Mouse (Mus musculus) forebrain, embryonic 12.5 days (tissue): ENCODE data around the gene Fam53b. TPM values are rescaled to one million over a fixed set of nuclear protein-coding genes. Genes with fewer than 3 reads are reported as not detected.
A peak's percentile ranks its signal among the peaks of the same experiment; 100 is the strongest.

Experiments used
- ATAC-seq: fragments of 200-750 bp; cut with Nextera tagmentation; 2 replicates; pipeline ENCODE4 v1.8.0; 2017; ENCODE audit warnings: moderate TSS enrichment; ENCODE audit not compliant: low FRiP score
- H3K27ac ChIP-seq: fragments of 300-500 bp; sonication (generic); 2 replicates; pipeline ENCODE4 v1.5.1; 2016; ENCODE audit warnings: mild to moderate bottlenecking
- H3K27me3 ChIP-seq: fragments of 300-500 bp; sonication (generic); 2 replicates; pipeline ENCODE4 v1.6.1; 2016; ENCODE audit warnings: mild to moderate bottlenecking
- H3K36me3 ChIP-seq: fragments of 300-500 bp; sonication (generic); replicated peaks from 2 replicates; pipeline ENCODE4 v1.6.1; 2016; ENCODE audit warnings: mild to moderate bottlenecking
- H3K4me1 ChIP-seq: fragments of 300-500 bp; sonication (generic); 2 replicates; pipeline ENCODE4 v1.6.1; 2016
- H3K4me2 ChIP-seq: fragments of 300-500 bp; sonication (generic); 2 replicates; pipeline ENCODE4 v1.6.1; 2016; ENCODE audit warnings: mild to moderate bottlenecking, moderate library complexity
- H3K4me3 ChIP-seq: fragments of 300-500 bp; sonication (generic); replicated peaks from 2 replicates; pipeline ENCODE4 v1.5.1; 2016; ENCODE audit warnings: mild to moderate bottlenecking
- H3K9ac ChIP-seq: fragments of 300-500 bp; sonication (generic); 2 replicates; pipeline ENCODE4 v1.6.1; 2016; ENCODE audit warnings: mild to moderate bottlenecking
- H3K9me3 ChIP-seq: fragments of 300-500 bp; sonication (generic); 2 replicates; pipeline ENCODE4 v1.6.1; 2016
- WGBS: fragments of 180-500 bp; shearing (Covaris S2); methylation state at CpG from one replicate; pipeline ENCODE4 v1.1.7; 2016; 5-methylcytosine and 5-hydroxymethylcytosine counted together
- polyA plus RNA-seq: library from polyadenylated mRNA; unstranded; fragments of >200 nt; fragmentation: Nextera tagmentation; extraction: Ambion mirVana; gene quantifications from 2 replicates; pipeline ENCODE4 v1.2.1, GENCODE M21; 2016

Fam53b gene
- 41.7 and 47.7 TPM in 2 replicates for polyA plus RNA-seq

DNA sequence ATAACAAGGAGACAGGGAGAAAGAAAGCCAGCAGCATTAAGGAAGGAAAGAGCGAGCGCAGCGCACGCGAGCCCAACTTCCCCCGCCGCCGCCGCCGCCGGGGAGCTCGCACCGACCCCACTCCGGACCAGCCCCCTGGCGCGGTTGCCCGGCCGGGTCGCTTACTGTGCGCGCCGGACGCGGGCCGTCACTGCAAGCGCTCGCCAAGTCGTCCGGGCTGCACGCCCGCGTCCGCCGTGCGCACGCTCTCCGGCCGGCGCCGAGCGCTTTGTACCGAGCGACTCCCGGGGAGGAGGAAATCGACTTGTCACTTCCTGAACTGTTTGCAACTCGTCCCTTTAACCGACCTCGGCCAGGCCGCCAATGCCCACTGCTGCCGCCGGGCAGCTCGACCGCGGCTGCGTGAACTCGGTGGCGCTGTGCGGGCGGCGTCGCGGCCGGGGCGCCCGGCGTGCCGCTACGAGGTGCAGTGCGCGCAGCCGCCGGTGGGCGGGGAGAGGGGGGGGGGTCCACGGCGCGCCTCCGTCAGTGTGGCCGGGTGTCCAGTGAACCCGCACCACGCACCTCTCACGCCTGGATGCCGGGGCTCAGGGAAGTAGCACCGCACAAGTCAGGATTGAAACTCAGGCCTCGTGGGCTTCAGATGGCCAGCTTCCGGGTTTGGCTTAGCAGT lies at the start of gene Fam53b:
TSS of gene Fam53b (minus strand) at position 471 of the 673 bp plus-strand sequence.
- H3K36me3 ChIP-seq: no peaks in the 10 kb centered on the region
- ATAC-seq: peak; percentile 67
- H3K4me1 ChIP-seq: peaks cover 68% of the 10 kb centered on the region
- no peaks in the 10 kb centered on the region for H3K9me3 ChIP-seq
- no peaks in the 10 kb centered on the region for H3K27me3 ChIP-seq
- H3K9ac ChIP-seq: peak within 1 kb of the TSS; percentile 87
- peak within 1 kb of the TSS; percentile 81 for H3K4me2 ChIP-seq
- peak within 1 kb of the TSS; percentile 94 for H3K27ac ChIP-seq
- WGBS: under 1% methylated on average over 61 of the region's 85 CpGs
- H3K4me3 ChIP-seq: peak within 1 kb of the TSS; percentile 79

DNA sequence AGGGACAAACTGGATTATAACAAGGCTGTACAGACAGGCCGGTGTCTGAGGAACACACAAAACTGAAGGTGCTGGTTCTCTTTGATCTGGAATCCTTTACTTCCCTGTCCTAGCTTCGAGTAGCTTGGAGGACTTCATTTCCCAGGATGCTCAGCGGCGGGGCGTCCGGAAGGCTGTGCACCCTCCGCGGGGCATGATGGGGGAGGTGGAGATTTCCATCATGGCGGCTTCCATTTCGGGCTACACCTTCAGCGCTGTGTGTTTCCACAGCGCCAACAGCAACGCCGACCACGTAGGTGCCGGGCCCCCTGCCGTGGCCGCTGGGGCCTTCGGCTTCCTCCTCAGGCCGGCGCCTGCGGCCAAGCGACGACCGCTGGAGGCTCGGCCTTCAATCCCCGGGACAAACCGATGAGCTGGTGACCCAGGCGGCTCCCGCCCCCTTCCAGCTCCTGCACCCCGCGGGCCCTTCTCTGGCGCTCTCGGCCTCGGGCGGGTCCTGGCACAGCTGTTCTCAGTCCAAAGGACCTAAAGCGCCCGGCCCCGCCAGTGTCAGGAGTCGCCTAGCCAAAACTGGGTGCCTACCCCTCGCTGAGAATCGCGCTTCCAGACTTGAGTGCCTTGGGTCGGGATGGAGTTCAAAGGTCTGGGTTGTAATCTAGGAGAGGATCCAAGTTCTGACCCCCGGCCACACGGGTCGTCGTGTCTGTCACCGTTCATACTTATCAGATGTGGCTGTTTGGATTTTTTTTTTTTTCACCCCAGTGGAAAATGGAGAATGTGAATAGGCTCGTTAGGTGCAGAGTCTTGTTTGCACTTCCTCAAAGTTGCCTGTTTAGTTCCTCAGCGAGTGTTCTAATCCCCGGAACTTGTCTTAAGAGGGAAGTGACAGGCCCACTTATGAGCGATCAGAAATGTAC lies 45.6 kb upstream of the Fam53b start, which contains the start of gene Abraxas2:
TSS of gene Abraxas2 (plus strand) at position 184 of the 917 bp plus-strand sequence.
- Histone ChIP-seq H3K36me3 (no peaks in the 10 kb centered on the region), H3K4me2 (peak within 1 kb of the TSS; percentile 72), H3K27me3 (no peaks in the 10 kb centered on the region), H3K4me3 (peak within 1 kb of the TSS; percentile 90), H3K27ac (peak within 1 kb of the TSS; percentile 81), H3K9ac (peak within 1 kb of the TSS; percentile 90), H3K4me1 (peaks cover 14% of the 10 kb centered on the region), H3K9me3 (no peaks in the 10 kb centered on the region)
- WGBS: under 1% methylated on average over 51 of the region's 53 CpGs
- ATAC-seq: peak; percentile 93

- no peak for ATAC-seq
- H3K9me3 ChIP-seq: no peaks in the 10 kb centered on the region
- H3K27me3 ChIP-seq: no peaks in the 10 kb centered on the region
- H3K4me2 ChIP-seq: no peak overlapping the region
- H3K9ac ChIP-seq: no peak overlapping the region
- no peak overlapping the region for H3K4me3 ChIP-seq
- 70% methylated on average over 5 of the region's 5 CpGs for WGBS
- H3K27ac ChIP-seq: no peak overlapping the region
- H3K4me1 ChIP-seq: peaks cover 14% of the 10 kb centered on the region
- no peaks in the 10 kb centered on the region for H3K36me3 ChIP-seq
These were observed 44.4 kb upstream of the Fam53b start for GRCm38 (mm10) chr7:132858043-132858608.

DNA sequence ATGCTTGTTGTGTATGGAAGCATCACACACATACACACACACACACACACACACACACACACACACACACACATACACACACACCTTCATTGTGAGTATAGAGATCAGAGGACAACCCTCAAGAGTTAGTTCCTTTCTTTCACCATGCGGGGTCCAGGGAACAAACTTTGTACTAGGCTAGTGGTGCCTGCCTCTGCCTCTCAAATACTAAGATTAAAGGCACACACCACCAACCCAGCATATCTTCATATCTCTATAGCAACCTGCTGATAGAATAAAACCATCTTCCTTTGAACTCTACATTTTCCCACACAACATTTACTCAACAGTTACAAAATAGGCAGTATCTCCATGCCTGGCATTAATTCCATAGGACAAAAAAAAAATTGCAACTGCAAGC lies 42.4 kb upstream of the Fam53b start:
- Histone ChIP-seq H3K4me1 (peaks cover 21% of the 10 kb centered on the region), H3K4me2 (no peak overlapping the region), H3K27me3 (no peaks in the 10 kb centered on the region), H3K36me3 (no peaks in the 10 kb centered on the region), H3K9ac (no peak overlapping the region), H3K27ac (no peak overlapping the region), H3K4me3 (no peak overlapping the region), H3K9me3 (no peaks in the 10 kb centered on the region)
- no peak for ATAC-seq
- 63% methylated on average over 1 of the region's 1 CpGs for WGBS

DNA sequence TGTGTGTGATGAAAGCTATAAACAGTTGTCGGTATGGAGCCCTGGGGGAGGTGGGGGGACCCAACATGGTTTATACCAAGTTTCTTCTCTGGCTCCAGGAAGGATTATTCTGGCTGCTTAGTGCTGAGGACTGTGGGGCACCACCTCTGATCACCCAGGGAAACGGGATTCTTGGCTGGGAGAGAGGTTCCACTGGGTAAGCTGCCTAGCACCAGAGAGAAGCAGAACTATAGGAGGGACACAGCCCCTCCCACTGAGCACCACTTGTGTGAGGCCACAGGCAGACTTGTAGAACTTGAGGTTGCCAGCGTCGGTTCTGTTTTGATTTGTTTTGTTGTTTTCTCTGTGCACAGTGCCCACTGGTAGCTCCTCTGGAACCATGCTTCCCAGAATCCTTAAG lies 40.3 kb upstream of the Fam53b start:
- H3K4me3 ChIP-seq: no peak overlapping the region
- 73% methylated on average over 4 of the region's 4 CpGs for WGBS
- H3K9me3 ChIP-seq: no peaks in the 10 kb centered on the region
- no peak overlapping the region for H3K4me2 ChIP-seq
- peaks cover 14% of the 10 kb centered on the region for H3K4me1 ChIP-seq
- H3K36me3 ChIP-seq: peaks cover 12% of the 10 kb centered on the region
- no peak overlapping the region for H3K9ac ChIP-seq
- ATAC-seq: no peak
- no peak overlapping the region for H3K27ac ChIP-seq
- H3K27me3 ChIP-seq: no peaks in the 10 kb centered on the region

DNA sequence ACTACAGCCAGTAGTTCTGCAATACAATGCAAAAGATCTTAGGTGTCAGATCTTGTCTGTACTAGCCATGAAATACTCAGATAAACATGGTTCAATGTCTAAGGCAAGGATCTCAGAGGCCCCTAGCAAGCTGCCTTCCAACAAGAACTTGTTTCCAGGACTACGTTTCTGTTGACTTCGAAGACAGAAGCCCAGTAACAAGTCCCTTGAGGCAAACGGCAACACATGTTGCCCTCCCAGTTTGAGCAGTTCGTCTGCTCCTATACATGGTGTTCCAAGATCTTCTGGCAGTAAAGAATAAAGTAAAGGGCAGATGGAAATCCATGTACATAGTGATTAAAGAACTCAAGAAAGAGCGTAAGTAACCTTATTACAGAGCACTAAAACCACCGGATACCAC lies 39.7 kb upstream of the Fam53b start:
- ATAC-seq: no peak
- Histone ChIP-seq H3K9ac (no peak overlapping the region), H3K4me3 (no peak overlapping the region), H3K9me3 (no peaks in the 10 kb centered on the region), H3K36me3 (peaks cover 16% of the 10 kb centered on the region), H3K27me3 (no peaks in the 10 kb centered on the region), H3K27ac (no peak overlapping the region), H3K4me1 (peaks cover 10% of the 10 kb centered on the region), H3K4me2 (no peak overlapping the region)
- 78% methylated on average over 6 of the region's 6 CpGs for WGBS

DNA sequence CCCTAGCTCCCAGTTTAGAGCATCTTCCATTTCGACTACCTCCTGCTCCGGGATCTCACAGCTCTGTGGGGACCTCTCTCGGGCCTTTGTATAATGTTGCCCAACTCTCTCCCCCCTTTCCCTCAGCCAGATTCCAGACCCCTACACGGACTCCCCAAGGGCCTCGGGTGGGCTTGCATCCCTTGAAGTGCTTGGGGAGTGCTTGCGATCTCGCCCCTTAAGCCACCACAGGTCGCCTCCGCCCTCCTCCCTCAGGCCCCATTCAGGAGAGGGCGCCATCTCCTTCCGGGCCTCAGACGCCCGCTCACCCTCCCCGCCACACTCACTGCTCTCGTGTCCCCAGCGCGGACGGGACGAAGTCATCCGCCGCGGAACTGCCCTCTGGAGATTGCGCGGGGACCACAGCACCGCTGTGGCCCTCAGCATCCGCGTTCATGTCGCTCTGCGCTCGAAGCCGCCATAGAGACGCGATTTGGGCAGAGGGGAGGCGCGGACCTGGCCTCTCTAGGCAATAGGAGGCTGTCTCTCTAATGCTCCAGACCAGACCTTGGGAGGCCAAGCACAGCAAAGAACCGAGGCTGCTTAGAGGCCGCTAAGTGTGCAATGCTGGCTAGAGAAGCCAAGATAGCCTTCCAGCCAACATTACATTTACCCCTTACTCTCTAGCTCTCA lies 38.6 kb upstream of the Fam53b start, which contains the start of gene Eef1akmt2:
TSS of gene Eef1akmt2 (minus strand) at position 501 of the 672 bp plus-strand sequence.
- WGBS: under 1% methylated on average over 37 of the region's 37 CpGs
- Histone ChIP-seq H3K36me3 (peaks cover 26% of the 10 kb centered on the region), H3K4me2 (peak within 1 kb of the TSS; percentile 65), H3K9ac (peak within 1 kb of the TSS; percentile 79), H3K4me1 (peaks cover 10% of the 10 kb centered on the region), H3K27ac (peak within 1 kb of the TSS; percentile 98), H3K4me3 (peak within 1 kb of the TSS; percentile 68), H3K27me3 (no peaks in the 10 kb centered on the region), H3K9me3 (no peaks in the 10 kb centered on the region)
- peak; percentile 97 for ATAC-seq

DNA sequence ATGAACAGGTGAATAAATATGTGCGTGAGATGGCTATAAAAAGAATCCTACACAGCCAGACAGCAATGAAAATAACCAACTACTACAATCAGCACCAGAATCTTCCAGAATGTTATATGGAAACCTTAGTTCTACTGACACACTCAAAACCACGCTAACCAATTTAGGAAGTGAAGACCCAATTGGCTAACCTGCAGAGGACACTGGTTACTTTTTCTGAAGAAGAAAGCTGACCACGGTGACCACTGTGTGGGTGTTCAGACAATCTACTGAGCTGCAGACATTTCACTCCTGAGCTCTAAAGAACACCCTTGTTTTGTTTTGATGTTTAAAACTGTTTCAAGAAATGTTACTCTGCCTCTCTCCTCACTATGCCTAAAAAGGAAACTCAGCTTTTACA lies 29.5 kb upstream of the Fam53b start:
- Histone ChIP-seq H3K4me3 (no peak overlapping the region), H3K27me3 (no peaks in the 10 kb centered on the region), H3K9me3 (no peaks in the 10 kb centered on the region), H3K4me1 (no peaks in the 10 kb centered on the region), H3K9ac (no peak overlapping the region), H3K4me2 (no peak overlapping the region), H3K36me3 (peaks cover 47% of the 10 kb centered on the region), H3K27ac (no peak overlapping the region)
- 91% methylated on average over 3 of the region's 3 CpGs for WGBS
- no peak for ATAC-seq

DNA sequence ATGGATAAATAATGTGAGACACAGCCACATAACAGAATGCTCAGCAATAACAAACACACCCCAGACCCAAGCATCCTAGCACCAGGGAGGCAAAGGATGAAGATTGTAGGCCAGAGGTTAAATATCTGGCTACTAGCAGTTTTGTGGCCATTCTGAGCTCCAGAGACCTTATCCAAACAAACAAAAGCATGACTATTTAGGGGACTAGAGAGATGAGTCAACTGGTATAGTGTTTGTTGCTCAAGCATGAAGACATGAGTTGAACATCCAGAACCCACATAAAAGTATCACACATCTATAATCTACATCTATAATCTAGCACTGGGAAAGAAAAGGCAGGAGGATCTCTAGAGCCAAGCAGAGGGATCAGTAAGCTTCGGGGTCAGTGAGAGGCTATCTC lies 28.8 kb upstream of the Fam53b start:
- Histone ChIP-seq H3K4me1 (no peaks in the 10 kb centered on the region), H3K36me3 (peaks cover 42% of the 10 kb centered on the region)
- ATAC-seq: no peak

DNA sequence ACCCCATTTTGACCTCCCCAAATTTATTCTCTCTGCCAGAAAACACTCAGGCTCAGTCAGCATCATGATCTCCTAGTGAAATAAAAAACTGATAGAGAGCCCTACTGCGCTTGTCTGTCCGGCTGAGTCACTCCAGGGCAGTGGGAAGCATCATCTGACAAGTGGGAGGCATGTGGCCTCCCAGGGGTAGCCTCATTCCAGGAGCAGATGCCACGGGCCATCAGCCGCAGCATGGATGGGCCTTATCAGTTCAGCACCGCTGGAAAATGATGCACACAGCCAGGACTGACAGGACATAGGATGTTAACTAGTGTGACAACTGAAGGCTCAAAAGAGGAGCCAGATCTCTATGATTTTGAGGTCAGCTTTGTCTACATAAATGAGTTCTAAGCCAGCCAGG lies 27.6 kb upstream of the Fam53b start:
- no peak for ATAC-seq
- H3K36me3 ChIP-seq: peaks cover 38% of the 10 kb centered on the region
- H3K4me3 ChIP-seq: no peak overlapping the region
- no peaks in the 10 kb centered on the region for H3K4me1 ChIP-seq
- no peaks in the 10 kb centered on the region for H3K9me3 ChIP-seq
- no peak overlapping the region for H3K4me2 ChIP-seq
- 89% methylated on average over 5 of the region's 5 CpGs for WGBS
- no peak overlapping the region for H3K27ac ChIP-seq
- no peak overlapping the region for H3K9ac ChIP-seq
- H3K27me3 ChIP-seq: no peaks in the 10 kb centered on the region

More for the DNA sequence above, 28.8 kb upstream of the Fam53b start:
- Histone ChIP-seq H3K9ac (no peak overlapping the region), H3K4me2 (no peak overlapping the region), H3K27me3 (no peaks in the 10 kb centered on the region), H3K4me3 (no peak overlapping the region), H3K9me3 (no peaks in the 10 kb centered on the region), H3K27ac (no peak overlapping the region)
- WGBS: 100% methylated on average over 1 of the region's 1 CpGs

DNA sequence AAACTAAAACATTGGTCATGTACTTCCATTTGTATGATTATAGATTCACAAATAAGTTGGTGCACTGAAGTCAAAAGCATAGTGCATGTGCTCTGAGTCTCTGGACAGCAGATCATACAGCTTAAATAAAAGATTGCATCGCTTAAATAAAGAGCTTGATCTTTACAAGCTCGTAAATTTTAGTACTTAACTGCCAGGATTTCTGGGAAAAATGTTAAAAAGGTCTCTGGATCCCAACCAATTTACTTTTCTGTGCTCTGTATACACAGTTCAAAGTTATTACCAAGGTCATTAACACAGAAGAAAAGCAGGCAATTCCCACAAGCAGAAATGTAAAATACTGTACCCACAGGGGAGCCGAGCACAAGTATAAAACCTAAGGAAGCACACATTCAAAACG lies 17.3 kb upstream of the Fam53b start:
- WGBS: 61% methylated on average over 4 of the region's 4 CpGs

More for the DNA sequence above, 17.3 kb upstream of the Fam53b start:
- H3K36me3 ChIP-seq: peaks cover 47% of the 10 kb centered on the region
- no peak overlapping the region for H3K4me3 ChIP-seq
- H3K4me2 ChIP-seq: no peak overlapping the region
- H3K27ac ChIP-seq: no peak overlapping the region
- no peak for ATAC-seq
- no peaks in the 10 kb centered on the region; the same call in 1 of the 2 replicates for H3K4me1 ChIP-seq
- no peak overlapping the region for H3K9ac ChIP-seq
- H3K9me3 ChIP-seq: no peaks in the 10 kb centered on the region
- no peaks in the 10 kb centered on the region for H3K27me3 ChIP-seq
